Comparison of ENCODE assay signal across 28 mouse cellular contexts in genomic region chr14:121747360-121747759, GRCm38 (mm10).
"Had no signal": no experiment of that assay in that cellular context is flagged by ENCODE, and none has a peak within 500 bp of the region (broad histone marks: within the 10 kb centered on the region; RNA-seq: fewer than 3 reads in every experiment).

No protein-coding gene starts in this region.

- H3K27ac ChIP-seq: embryonic facial prominence, embryonic 10.5 days; embryonic facial prominence, embryonic 12.5 days; embryonic facial prominence, embryonic 13.5 days; embryonic facial prominence, embryonic 15.5 days; forebrain, embryonic 10.5 days; forebrain, embryonic 12.5 days; forebrain, embryonic 13.5 days; forebrain, embryonic 15.5 days; gastrocnemius, adult 2 months had no signal

- H3K9me3 ChIP-seq: embryonic facial prominence, embryonic 10.5 days; embryonic facial prominence, embryonic 12.5 days; embryonic facial prominence, embryonic 13.5 days; embryonic facial prominence, embryonic 15.5 days; forebrain, embryonic 10.5 days; forebrain, embryonic 12.5 days; forebrain, embryonic 13.5 days; forebrain, embryonic 15.5 days had no signal

- H3K36me3 ChIP-seq: embryonic facial prominence, embryonic 10.5 days; embryonic facial prominence, embryonic 12.5 days; embryonic facial prominence, embryonic 13.5 days; embryonic facial prominence, embryonic 15.5 days; forebrain, embryonic 10.5 days; forebrain, embryonic 12.5 days; forebrain, embryonic 15.5 days had no signal

- H3K4me3 ChIP-seq: embryonic facial prominence, embryonic 10.5 days; embryonic facial prominence, embryonic 12.5 days; embryonic facial prominence, embryonic 13.5 days; embryonic facial prominence, embryonic 15.5 days; erythroblast, embryonic 14.5 days; forebrain, embryonic 10.5 days; forebrain, embryonic 12.5 days; forebrain, embryonic 13.5 days; forebrain, embryonic 15.5 days; gastrocnemius, adult 2 months had no signal

- DNase-seq: cerebellum, adult 18-20 months; cerebellum, adult 2 months; cerebellum, adult 8-10 months; cerebellum, adult 9-10 months; cerebellum, adult 9-11 months; cerebellum, postnatal 10 days; cerebellum, postnatal 14 days; cerebellum, postnatal 25 days; cerebellum, postnatal 36 days; embryo, embryonic 11 days; forebrain, postnatal 0 days; gastrocnemius, adult 2 months; gastrocnemius, postnatal 10 days; gastrocnemius, postnatal 14 days; gastrocnemius, postnatal 25 days; gastrocnemius, postnatal 36 days; heart, adult 11 months had no signal

- H3K9ac ChIP-seq: embryonic facial prominence, embryonic 12.5 days; embryonic facial prominence, embryonic 13.5 days; embryonic facial prominence, embryonic 15.5 days; forebrain, embryonic 12.5 days; forebrain, embryonic 13.5 days; forebrain, embryonic 15.5 days; forebrain, postnatal 0 days had no signal

- H3K27me3 ChIP-seq: embryonic facial prominence, embryonic 12.5 days; embryonic facial prominence, embryonic 13.5 days; embryonic facial prominence, embryonic 15.5 days; forebrain, embryonic 12.5 days; forebrain, embryonic 13.5 days; forebrain, embryonic 15.5 days had no signal

- H3K4me1 ChIP-seq: embryonic facial prominence, embryonic 12.5 days; forebrain, embryonic 12.5 days; forebrain, embryonic 15.5 days had no signal

- ATAC-seq: forebrain, embryonic 13.5 days; forebrain, embryonic 14.5 days; forebrain, embryonic 15.5 days; forebrain, embryonic 16.5 days; forebrain, postnatal 0 days had no signal

- H3K4me2 ChIP-seq: embryonic facial prominence, embryonic 12.5 days; embryonic facial prominence, embryonic 13.5 days; embryonic facial prominence, embryonic 15.5 days; forebrain, embryonic 12.5 days; forebrain, embryonic 13.5 days; forebrain, embryonic 15.5 days had no signal
